Mouse (Mus musculus): Measurements from ENCODE around the gene Txndc15.

DNA sequence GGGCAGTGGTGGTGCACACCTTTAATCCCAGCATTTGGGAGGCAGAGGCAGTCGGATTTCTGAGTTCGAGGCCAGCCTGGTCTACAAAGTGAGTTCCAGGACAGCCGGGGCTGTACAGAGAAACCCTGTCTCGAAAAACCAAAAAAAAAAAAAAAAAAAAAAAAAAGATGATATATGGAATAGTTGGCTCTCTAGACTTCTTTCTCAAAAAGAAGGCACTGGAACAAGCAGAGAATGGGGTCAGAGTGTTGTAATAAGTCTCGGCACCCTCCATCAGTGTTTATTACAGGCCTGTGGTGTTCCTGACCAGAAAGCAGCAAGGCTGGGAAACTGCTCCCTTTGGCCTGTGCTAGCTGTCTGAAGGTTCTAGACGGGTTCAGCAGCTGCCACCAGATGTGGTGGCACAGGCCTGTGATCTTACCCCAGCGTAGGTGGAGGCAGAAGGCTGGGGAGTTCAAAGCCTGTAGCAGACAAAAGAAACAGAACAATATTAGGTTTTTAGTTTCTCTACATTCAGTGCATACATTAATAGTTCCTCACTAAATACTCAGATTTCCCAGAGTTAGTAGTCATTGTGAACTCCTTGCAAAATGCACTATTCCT, 1.6 kb downstream of the Txndc15 start:
- no peak for TF ChIP-seq CTCF (IDR thresholded peaks at IDR 0.05; ENCODE audit: low read depth)
- no peak for TF ChIP-seq EP300 (optimal IDR thresholded peaks at IDR 0.05)
